Mouse (Mus musculus) brain, embryonic 14.5 days (tissue): Measurements from ENCODE around the gene Mecr.

ENCODE experiments used
- CTCF ChIP-seq: fragments of 200-500 bp; IDR thresholded peaks from 2 replicates; pipeline ENCODE4 v1.5.1; 2012; ENCODE audit warnings: inconsistent platforms, mild to moderate bottlenecking, moderate library complexity, borderline replicate concordance; ENCODE audit not compliant: insufficient read depth, insufficient read length; ENCODE audit errors: extremely low read depth
- POLR2A ChIP-seq: fragments of 200-500 bp; IDR thresholded peaks from 2 replicates; pipeline ENCODE4 v1.6.1; 2012; ENCODE audit warnings: mild to moderate bottlenecking, inconsistent platforms, borderline replicate concordance; ENCODE audit not compliant: poor library complexity, insufficient read depth, insufficient read length, severe bottlenecking; ENCODE audit errors: extremely low read depth

DNA sequence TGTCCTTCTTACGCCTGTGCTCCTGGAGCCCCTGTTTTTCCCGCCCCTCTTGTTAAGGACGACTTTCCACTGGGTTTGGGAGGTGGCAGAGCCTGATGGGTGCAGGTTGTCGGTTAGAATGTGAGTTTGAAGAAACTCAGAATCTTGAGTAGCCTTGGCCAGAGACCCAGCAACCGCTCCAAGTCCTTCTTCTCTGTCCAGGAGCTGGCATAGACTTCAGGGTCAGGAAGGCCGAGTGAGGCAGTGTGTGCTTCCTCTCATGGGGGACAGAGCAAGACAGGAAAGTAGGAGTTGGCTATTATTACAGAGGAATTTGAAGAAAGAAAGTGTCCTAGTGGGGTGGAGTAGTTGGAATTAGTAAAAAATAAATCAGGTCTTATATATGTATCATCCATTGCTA, 40.3 kb downstream of the Mecr start:
- TF ChIP-seq POLR2A, result no peak
- TF ChIP-seq CTCF, result no peak
